Mouse (Mus musculus) heart, embryonic 15.5 days (tissue): ENCODE data around the gene Myod1. TPM values are rescaled to one million over a fixed set of nuclear protein-coding genes. Genes with fewer than 3 reads are reported as not detected.

ENCODE experiments used
- ATAC-seq: fragments of 200-750 bp; cut with Nextera tagmentation; replicated peaks from 2 replicates; pipeline ENCODE4 v1.8.0; 2017; ENCODE audit warnings: low read depth, moderate TSS enrichment; ENCODE audit not compliant: insufficient number of reproducible peaks, insufficient read depth, low FRiP score
- H3K27ac ChIP-seq: fragments of 300-500 bp; sonication (generic); 2 replicates; pipeline ENCODE4 v1.5.1; 2015; ENCODE audit warnings: mild to moderate bottlenecking, inconsistent platforms
- H3K27me3 ChIP-seq: fragments of 300-500 bp; sonication (generic); 2 replicates; pipeline ENCODE4 v1.6.1; 2015; ENCODE audit warnings: inconsistent platforms
- H3K36me3 ChIP-seq: fragments of 300-500 bp; sonication (generic); 2 replicates; pipeline ENCODE4 v1.6.1; 2015; ENCODE audit warnings: mild to moderate bottlenecking, inconsistent platforms
- H3K4me1 ChIP-seq: fragments of 300-500 bp; sonication (generic); replicated peaks from 2 replicates; pipeline ENCODE4 v1.6.1; 2015; ENCODE audit warnings: inconsistent platforms
- H3K4me2 ChIP-seq: fragments of 300-500 bp; sonication (generic); 2 replicates; pipeline ENCODE4 v1.6.1; 2015; ENCODE audit warnings: inconsistent platforms, mild to moderate bottlenecking, moderate library complexity
- H3K4me3 ChIP-seq: fragments of 300-500 bp; sonication (generic); 2 replicates; pipeline ENCODE4 v1.5.1; 2015; ENCODE audit warnings: mild to moderate bottlenecking, inconsistent platforms
- H3K9ac ChIP-seq: fragments of 300-500 bp; sonication (generic); 2 replicates; pipeline ENCODE4 v1.6.1; 2015; ENCODE audit warnings: mild to moderate bottlenecking, inconsistent platforms
- H3K9me3 ChIP-seq: fragments of 300-500 bp; sonication (generic); replicated peaks from 2 replicates; pipeline ENCODE4 v1.6.1; 2016; ENCODE audit warnings: inconsistent platforms
- WGBS: fragments of 180-500 bp; shearing (Covaris S2); methylation state at CpG from one replicate; pipeline ENCODE4 v1.1.7; 2015; ENCODE audit warnings: mixed read lengths; 5-methylcytosine and 5-hydroxymethylcytosine counted together
- polyA plus RNA-seq: library from polyadenylated mRNA; unstranded; fragments of >200 nt; fragmentation: Nextera tagmentation; extraction: Ambion mirVana; gene quantifications from 2 replicates; pipeline ENCODE4 v1.2.1, GENCODE M21; 2015

Myod1 gene
- polyA plus RNA-seq, 1 experiment from 2014 or later = 0.10 TPM

- Histone ChIP-seq H3K27ac (no peak overlapping the region), H3K4me2 (no peak overlapping the region), H3K9ac (no peak overlapping the region), H3K9me3 (no peaks in the 10 kb centered on the region), H3K36me3 (no peaks in the 10 kb centered on the region), H3K4me3 (no peak overlapping the region), H3K27me3 (peaks cover 68% of the 10 kb centered on the region), H3K4me1 (peaks cover 24% of the 10 kb centered on the region)
- WGBS = 0% methylated on average over 2 of the region's 2 CpGs
- no peak for ATAC-seq
Measured at GRCm38 (mm10) chr7:46393116-46393515, 16.8 kb downstream of the Myod1 start.

- H3K36me3 ChIP-seq = no peaks in the 10 kb centered on the region
- no peak overlapping the region for H3K4me3 ChIP-seq
- 24% methylated on average over 12 of the region's 12 CpGs for WGBS
- no peak overlapping the region for H3K9ac ChIP-seq
- H3K9me3 ChIP-seq = no peaks in the 10 kb centered on the region
- no peak overlapping the region for H3K27ac ChIP-seq
- no peak for ATAC-seq
- no peak overlapping the region for H3K4me2 ChIP-seq
- peaks cover 25% of the 10 kb centered on the region for H3K4me1 ChIP-seq
- H3K27me3 ChIP-seq = peaks cover 76% of the 10 kb centered on the region
Measured at GRCm38 (mm10) chr7:46393718-46394511, 17.6 kb downstream of the Myod1 start.

GRCm38 (mm10) chr7:46394933-46395332, 18.7 kb downstream of the Myod1 start:
- Histone ChIP-seq H3K36me3 (no peaks in the 10 kb centered on the region), H3K4me2 (no peak overlapping the region), H3K9me3 (no peaks in the 10 kb centered on the region), H3K4me3 (no peak overlapping the region), H3K4me1 (peaks cover 25% of the 10 kb centered on the region), H3K27me3 (peaks cover 82% of the 10 kb centered on the region), H3K9ac (no peak overlapping the region), H3K27ac (no peak overlapping the region)
- 57% methylated on average over 4 of the region's 4 CpGs for WGBS
- no peak for ATAC-seq

- no peak for ATAC-seq
- H3K9me3 ChIP-seq = no peaks in the 10 kb centered on the region
- no peak overlapping the region for H3K9ac ChIP-seq
- H3K4me3 ChIP-seq = no peak overlapping the region; the same call in 1 of the 2 replicates
- H3K4me2 ChIP-seq = no peak overlapping the region
- H3K4me1 ChIP-seq = peaks cover 25% of the 10 kb centered on the region
- peaks cover 85% of the 10 kb centered on the region for H3K27me3 ChIP-seq
- WGBS = 40% methylated on average over 6 of the region's 6 CpGs
- no peaks in the 10 kb centered on the region for H3K36me3 ChIP-seq
- no peak overlapping the region for H3K27ac ChIP-seq
Measured at GRCm38 (mm10) chr7:46395571-46395970, 19.3 kb downstream of the Myod1 start.

GRCm38 (mm10) chr7:46396231-46396927, 20.1 kb downstream of the Myod1 start, which contains the start of gene Kcnc1:
TSS of gene Kcnc1 (plus strand) at chr7:46396497.
- under 1% methylated on average over 61 of the region's 93 CpGs for WGBS
- no peaks in the 10 kb centered on the region for H3K36me3 ChIP-seq
- H3K27me3 ChIP-seq = peaks cover 86% of the 10 kb centered on the region
- ATAC-seq = peak; percentile 74
- H3K4me2 ChIP-seq = peak within 1 kb of the TSS; percentile 90
- no peak within 1 kb of the TSS for H3K9ac ChIP-seq
- H3K4me1 ChIP-seq = peaks cover 25% of the 10 kb centered on the region
- H3K4me3 ChIP-seq = peak within 1 kb of the TSS; percentile 50
- no peaks in the 10 kb centered on the region for H3K9me3 ChIP-seq
- H3K27ac ChIP-seq = no peak within 1 kb of the TSS

GRCm38 (mm10) chr7:46396928-46397731, 20.9 kb downstream of the Myod1 start:
- Histone ChIP-seq H3K4me1 (peaks cover 25% of the 10 kb centered on the region), H3K27ac (no peak overlapping the region), H3K9me3 (no peaks in the 10 kb centered on the region), H3K4me3 (peak overlapping the region; percentile 50), H3K9ac (no peak overlapping the region), H3K4me2 (peak overlapping the region; percentile 90), H3K27me3 (peaks cover 82% of the 10 kb centered on the region), H3K36me3 (no peaks in the 10 kb centered on the region)
- 0 out of 2 replicates have a peak, but pooled peaks have one; percentile 11 for ATAC-seq
- 2% methylated on average over 64 of the region's 64 CpGs for WGBS

DNA sequence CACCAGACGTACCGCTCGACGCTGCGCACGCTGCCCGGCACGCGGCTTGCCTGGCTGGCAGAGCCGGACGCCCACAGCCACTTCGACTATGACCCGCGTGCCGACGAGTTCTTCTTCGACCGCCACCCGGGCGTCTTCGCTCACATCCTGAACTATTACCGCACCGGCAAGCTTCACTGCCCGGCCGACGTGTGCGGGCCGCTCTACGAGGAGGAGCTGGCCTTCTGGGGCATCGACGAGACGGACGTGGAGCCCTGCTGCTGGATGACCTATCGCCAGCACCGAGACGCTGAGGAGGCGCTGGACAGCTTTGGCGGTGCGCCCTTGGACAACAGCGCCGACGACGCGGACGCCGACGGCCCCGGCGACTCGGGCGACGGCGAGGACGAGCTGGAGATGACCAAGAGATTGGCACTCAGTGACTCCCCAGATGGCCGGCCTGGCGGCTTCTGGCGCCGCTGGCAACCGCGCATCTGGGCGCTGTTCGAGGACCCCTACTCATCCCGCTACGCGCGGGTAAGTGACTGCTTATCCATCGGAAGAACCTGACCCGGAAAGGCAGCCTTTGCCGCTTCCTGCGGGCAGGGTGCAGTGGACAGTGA, 21.6 kb downstream of the Myod1 start:
- H3K4me3 ChIP-seq = peak overlapping the region; percentile 50
- no peak overlapping the region for H3K27ac ChIP-seq
- 9% methylated on average over 70 of the region's 70 CpGs for WGBS
- ATAC-seq = no peak
- H3K36me3 ChIP-seq = no peaks in the 10 kb centered on the region
- no peaks in the 10 kb centered on the region for H3K9me3 ChIP-seq
- H3K4me1 ChIP-seq = peaks cover 25% of the 10 kb centered on the region
- H3K27me3 ChIP-seq = peaks cover 82% of the 10 kb centered on the region
- no peak overlapping the region for H3K9ac ChIP-seq
- peak overlapping the region; percentile 90; the same call in 1 of the 2 replicates for H3K4me2 ChIP-seq

DNA sequence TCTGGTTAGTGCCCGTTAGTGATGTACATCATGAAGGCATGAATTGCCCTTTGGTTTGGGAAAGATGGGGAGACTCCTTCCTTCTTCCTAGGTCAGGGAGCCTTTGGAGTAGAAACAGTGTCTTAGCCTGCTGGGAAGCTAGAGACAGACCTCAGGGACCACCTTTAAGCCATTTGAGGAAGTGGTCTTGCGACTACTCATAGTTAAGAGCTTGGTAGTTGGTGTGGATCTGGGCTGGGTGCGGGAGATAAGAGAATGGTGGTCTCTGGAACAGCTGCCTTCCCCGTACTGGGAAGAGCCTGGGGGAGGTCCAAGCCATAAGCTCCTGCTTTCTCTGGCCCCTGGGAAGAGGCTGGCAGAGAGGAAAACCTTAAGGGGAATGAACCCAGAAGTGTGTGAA, 22.3 kb downstream of the Myod1 start:
- Histone ChIP-seq H3K4me1 (peaks cover 25% of the 10 kb centered on the region), H3K36me3 (no peaks in the 10 kb centered on the region), H3K27ac (no peak overlapping the region), H3K4me2 (no peak overlapping the region), H3K9ac (no peak overlapping the region), H3K4me3 (no peak overlapping the region), H3K27me3 (peaks cover 78% of the 10 kb centered on the region), H3K9me3 (no peaks in the 10 kb centered on the region)
- ATAC-seq = no peak
- WGBS = 47% methylated on average over 4 of the region's 4 CpGs

GRCm38 (mm10) chr7:46399676-46400075, 23.4 kb downstream of the Myod1 start:
- no peak overlapping the region for H3K27ac ChIP-seq
- H3K4me1 ChIP-seq = peaks cover 25% of the 10 kb centered on the region
- no peak overlapping the region for H3K4me3 ChIP-seq
- ATAC-seq = no peak
- no peak overlapping the region for H3K4me2 ChIP-seq
- H3K9me3 ChIP-seq = no peaks in the 10 kb centered on the region
- no peaks in the 10 kb centered on the region for H3K36me3 ChIP-seq
- H3K9ac ChIP-seq = no peak overlapping the region
- peaks cover 73% of the 10 kb centered on the region for H3K27me3 ChIP-seq
- WGBS = 71% methylated on average over 1 of the region's 1 CpGs

GRCm38 (mm10) chr7:46400346-46400745, 24.1 kb downstream of the Myod1 start:
- H3K4me2 ChIP-seq = no peak overlapping the region
- no peak for ATAC-seq

More at GRCm38 (mm10) chr7:46400346-46400745, 24.1 kb downstream of the Myod1 start:
- Histone ChIP-seq H3K27ac (no peak overlapping the region), H3K9ac (no peak overlapping the region), H3K27me3 (peaks cover 66% of the 10 kb centered on the region), H3K4me1 (peaks cover 25% of the 10 kb centered on the region), H3K36me3 (no peaks in the 10 kb centered on the region), H3K9me3 (no peaks in the 10 kb centered on the region), H3K4me3 (no peak overlapping the region)
- WGBS = 50% methylated on average over 8 of the region's 8 CpGs
